Mouse (Mus musculus) CD4-positive helper T cell, adult 2 months (primary cell): Measurements from ENCODE around the gene Zpbp2.

ENCODE experiments used
- DNase-seq: peaks from one replicate; pipeline ENCODE4 v3.0.0-alpha.2; 2012; ENCODE audit warnings: low read depth, missing footprints, low spot score

Gene Zpbp2

DNA sequence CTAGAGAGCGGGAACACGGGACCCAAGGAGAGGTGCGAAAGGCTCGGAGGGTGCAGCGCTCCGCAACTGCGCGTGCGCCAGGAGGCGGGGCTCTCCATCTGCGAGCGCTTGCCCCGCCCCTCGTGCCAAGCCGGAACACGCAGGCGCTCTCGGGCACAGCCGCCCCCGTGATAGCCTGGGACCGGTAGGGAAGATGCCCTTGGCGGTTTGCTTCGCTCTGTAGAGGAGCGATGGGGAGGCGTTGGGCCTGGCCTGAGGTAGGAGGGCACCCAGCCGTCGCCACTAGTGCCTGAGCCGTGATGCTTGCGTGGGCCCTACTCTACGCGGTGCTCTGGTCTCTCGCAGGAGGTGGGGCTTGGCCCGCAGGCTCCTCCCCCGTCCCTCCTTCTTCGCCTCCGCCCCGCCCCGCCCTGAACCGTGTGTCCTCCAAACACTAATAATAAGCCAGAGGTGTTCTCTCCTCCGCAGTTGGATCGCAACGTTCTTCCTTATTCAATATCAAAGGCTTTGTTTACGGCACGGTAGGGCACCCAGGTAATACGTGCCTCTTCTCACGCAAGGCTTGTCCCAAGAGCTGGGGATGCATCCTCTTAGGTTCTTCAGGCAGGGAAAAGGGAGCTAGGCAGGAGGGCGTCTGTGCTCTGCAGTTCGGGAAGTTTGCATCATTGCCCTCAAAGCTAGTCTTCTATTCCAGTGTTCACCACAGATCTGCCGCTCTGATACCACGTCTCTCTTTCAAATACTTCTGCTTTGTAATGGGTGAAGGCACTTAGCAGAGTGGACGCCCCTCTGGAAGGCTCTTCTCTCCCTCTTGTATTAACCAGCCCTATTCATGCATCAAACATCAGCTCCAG, at the start of gene Zpbp2:
Gene Zpbp2, plus strand, starts transcription at position 123 of the 854 bp plus-strand sequence.
- peak; percentile 98 for DNase-seq

- no peak for DNase-seq
These were observed 46.0 kb upstream of the Zpbp2 start for GRCm38 (mm10) chr11:98504926-98505325.

GRCm38 (mm10) chr11:98509434-98509833, 41.5 kb upstream of the Zpbp2 start:
- DNase-seq, result no peak

DNA sequence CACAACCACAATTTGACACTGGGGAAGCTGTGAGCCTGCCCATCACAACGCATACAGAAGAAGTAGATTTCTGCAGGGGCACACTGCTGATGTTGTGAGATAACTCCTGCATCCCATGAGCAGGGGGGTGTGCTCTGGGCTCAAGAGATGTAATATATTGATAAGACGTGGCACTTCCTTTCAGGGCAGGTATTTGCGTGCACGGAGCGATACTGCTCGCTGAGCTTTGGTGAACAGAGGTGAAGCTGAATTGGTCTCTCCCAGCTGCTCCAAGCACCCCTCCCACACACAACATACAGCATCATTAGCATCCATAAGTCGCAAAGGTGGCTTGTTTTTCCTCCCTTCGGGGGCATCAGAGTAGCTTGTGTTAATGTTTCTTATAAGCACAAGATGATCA, 40.8 kb upstream of the Zpbp2 start:
- peak; percentile 50 for DNase-seq

- peak; percentile 74 for DNase-seq
These were observed 38.0 kb upstream of the Zpbp2 start for GRCm38 (mm10) chr11:98512881-98513280.

DNA sequence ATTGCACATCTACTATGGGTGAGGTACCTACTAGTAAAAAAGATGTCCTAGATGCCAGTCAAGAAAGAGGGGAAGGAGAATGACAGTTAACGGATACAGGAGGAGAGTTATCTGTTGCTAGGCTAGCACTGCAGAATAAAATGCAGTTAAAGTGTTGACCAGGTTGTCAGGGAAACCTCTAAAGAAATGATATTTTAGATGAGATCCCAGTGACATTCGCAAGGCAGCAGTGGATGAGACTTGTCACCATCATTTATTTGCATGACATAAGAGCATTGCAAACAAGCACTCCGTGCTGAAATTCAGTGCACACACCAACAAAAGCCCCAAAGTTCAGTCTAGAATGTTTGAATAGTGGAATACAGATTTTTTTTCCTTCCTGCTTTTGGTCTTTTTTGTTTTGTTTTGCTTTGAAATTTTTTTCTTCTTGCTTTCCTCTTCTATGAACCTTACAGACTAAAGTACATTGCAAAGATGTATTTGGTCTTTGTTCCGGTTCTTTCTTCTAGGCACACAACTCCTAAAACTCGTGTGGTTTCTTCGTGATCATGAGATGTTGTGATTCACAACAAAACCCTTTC, 37.5 kb upstream of the Zpbp2 start:
- peak; percentile 35 for DNase-seq

- DNase-seq, result no peak
These were observed 30.4 kb upstream of the Zpbp2 start for GRCm38 (mm10) chr11:98520468-98520867.

- no peak for DNase-seq
These were observed 25.8 kb upstream of the Zpbp2 start for GRCm38 (mm10) chr11:98525140-98525539.

- peak; percentile 59 for DNase-seq
These were observed 24.0 kb upstream of the Zpbp2 start for GRCm38 (mm10) chr11:98526824-98527461.

GRCm38 (mm10) chr11:98537480-98538034, 13.3 kb upstream of the Zpbp2 start:
- DNase-seq, result no peak

GRCm38 (mm10) chr11:98540319-98540718, 10.6 kb upstream of the Zpbp2 start:
- DNase-seq, result peak; percentile 25

- DNase-seq, result no peak
These were observed 8.3 kb upstream of the Zpbp2 start for GRCm38 (mm10) chr11:98542553-98542952.

DNA sequence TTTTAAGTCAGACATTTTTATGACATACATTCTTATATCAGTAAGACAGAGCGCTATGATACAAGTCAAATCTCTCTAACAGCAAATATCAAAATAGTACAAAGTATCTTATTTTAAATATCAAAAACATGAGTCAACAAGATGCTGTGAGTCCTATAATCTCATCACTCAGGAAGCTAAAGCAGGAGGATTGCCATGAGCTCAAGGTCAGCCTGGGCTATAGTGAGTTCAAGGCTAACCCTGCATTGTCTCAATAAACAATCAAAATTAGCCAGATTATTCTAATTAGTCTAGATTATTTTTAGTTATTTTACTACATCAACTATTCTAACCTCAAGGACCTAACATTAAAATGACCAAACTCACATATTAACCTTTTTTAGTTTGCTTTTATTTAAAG, 7.5 kb upstream of the Zpbp2 start:
- DNase-seq, result no peak

DNA sequence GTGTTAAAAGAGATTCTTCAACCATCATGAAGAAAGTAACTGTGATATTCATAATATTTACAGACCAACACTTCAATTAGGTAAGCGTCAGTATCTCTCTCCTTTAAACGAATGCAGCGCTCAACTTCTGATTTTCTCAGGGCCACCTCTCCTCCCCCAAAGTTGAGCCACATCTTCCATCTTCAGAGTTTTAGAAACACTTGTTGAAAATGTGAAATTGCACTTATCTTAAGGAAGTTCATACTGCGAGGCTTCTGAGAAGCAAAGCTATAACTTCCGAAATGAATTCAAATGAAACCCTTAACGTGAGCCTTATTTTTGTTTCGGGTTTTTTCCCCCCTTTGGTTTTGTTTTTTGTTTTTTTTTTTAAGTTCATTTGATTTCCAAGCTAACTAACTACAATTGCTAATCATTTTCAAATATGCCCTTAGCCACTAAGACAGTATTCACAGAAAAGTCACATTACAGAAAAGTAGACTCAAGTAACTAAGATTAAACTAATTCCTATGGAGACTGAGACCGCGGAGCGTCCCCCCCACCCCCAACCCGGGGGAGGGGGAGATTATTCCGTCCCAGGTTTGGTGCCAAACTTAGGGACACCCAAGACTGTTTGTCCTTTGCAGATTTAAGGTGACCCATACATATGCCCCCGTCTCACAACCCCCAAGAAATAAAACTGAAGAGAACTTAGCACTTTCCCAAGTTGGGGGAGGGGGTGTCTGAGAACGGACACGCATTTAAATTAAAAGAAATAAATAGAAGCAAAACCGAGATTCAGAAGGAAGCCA, 5.8 kb upstream of the Zpbp2 start:
- peak; percentile 24 for DNase-seq

GRCm38 (mm10) chr11:98545711-98546231, 5.1 kb upstream of the Zpbp2 start, which contains the start of gene Ikzf3:
TSS of gene Ikzf3 (minus strand) at chr11:98546031.
- peak; percentile 81 for DNase-seq

- DNase-seq, result peak; percentile 49
These were observed 4.2 kb upstream of the Zpbp2 start for GRCm38 (mm10) chr11:98546529-98547307.

DNA sequence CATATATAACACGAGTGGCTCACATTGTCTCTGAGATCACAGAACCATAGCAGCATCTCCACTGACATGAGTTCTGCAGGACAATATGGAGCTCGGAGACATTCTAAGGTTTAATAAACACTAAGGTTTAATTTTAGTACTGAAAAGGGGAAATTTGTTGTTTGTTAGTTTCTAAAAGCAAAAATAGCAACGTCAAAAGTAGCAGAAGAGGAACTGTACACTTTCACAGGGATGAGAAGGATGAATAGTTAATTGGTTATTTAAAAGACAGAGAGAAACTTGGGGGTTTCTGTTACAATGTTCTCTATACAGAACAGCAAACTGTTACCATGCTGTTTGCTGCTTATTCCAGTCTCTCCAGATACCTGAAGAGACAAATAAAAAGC, 3.6 kb upstream of the Zpbp2 start:
- DNase-seq, result no peak

- no peak for DNase-seq
These were observed 1.5 kb upstream of the Zpbp2 start for GRCm38 (mm10) chr11:98549363-98549762.

- DNase-seq, result peak; percentile 89
These were observed 454 bp upstream of the Zpbp2 start for GRCm38 (mm10) chr11:98550311-98550974.

DNA sequence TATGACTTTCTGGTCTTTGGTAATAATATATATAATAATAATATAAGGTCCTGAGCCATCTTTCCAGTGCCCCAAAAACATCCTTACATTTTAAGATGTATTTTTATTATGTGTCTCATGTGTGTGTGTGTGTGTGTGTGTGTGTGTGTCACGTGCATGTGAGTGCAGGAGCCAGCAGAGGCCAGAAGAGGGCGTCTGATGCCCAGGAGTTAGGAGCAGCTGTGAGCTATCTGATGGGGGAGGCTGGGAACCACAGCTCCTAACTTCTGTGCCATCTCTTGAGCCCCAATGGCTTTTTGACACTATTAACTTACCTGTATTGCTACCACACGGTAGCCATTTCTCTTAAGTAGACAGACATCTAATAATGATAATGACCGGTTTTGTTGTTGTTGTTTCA, 3.1 kb downstream of the Zpbp2 start:
- no peak for DNase-seq
